Mouse (Mus musculus) liver, adult 2 months (tissue): Measurements from ENCODE around the gene Olfr639.

ENCODE experiments used
- CTCF ChIP-seq: fragments of 200-500 bp; IDR thresholded peaks from 2 replicates; pipeline ENCODE4 v1.5.1; 2011; ENCODE audit warnings: low read depth, low read length, control low read depth
- POLR2A ChIP-seq: fragments of 200-500 bp; IDR thresholded peaks from 2 replicates; pipeline ENCODE4 v1.6.1; 2011; ENCODE audit warnings: low read length, control low read depth; ENCODE audit not compliant: insufficient read depth; ENCODE audit errors: extremely low read depth

DNA sequence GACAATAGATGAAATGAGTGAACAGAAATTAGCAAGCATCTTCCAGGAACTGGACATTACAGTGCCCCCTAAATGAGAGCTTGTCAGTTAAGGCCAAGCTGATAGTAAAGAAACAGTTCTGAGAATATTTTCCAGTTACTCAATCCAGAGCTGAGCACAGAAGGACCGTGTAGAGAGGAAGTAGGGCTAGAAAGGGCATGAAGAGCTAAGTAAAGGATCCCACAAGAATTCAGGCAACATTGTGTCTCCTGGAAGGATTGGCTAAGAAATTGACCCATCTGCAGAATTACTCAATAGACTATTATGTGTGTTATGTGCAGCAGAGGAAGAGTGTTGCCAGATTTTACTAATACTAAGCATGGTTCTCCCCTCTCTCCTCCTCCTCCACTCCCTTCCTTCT lies 45.3 kb downstream of the Olfr639 start:
- TF ChIP-seq CTCF (no peak), POLR2A (no peak)
